Mouse (Mus musculus) CH12.LX (cell line): ENCODE data around the gene Krt81. TPM values are rescaled to one million over a fixed set of nuclear protein-coding genes. Genes with fewer than 3 reads are reported as not detected.

Experiments
- DNase-seq: peaks from one replicate; pipeline ENCODE4 v3.0.0-alpha.2; 2013; ENCODE audit errors: extremely low read depth
- H3K27ac ChIP-seq: 2 replicates; pipeline ENCODE4 v1.5.1; 2012; ENCODE audit warnings: low read depth, mild to moderate bottlenecking, control low read depth, moderate library complexity; ENCODE audit not compliant: insufficient read depth
- H3K27me3 ChIP-seq: replicated peaks from 2 replicates; pipeline ENCODE3; 2012; ENCODE audit warnings: inconsistent platforms
- H3K36me3 ChIP-seq, 2 experiments: replicated peaks in 1 of 2; 2 replicates each; pipeline versions ENCODE3 to v1.6.1; 2012; ENCODE audit warnings: inconsistent platforms in 1 of 2, low read length in 1 of 2, mild to moderate bottlenecking in 1 of 2, mixed read lengths in 1 of 2, moderate library complexity in 1 of 2; ENCODE audit not compliant: control insufficient read depth in 1 of 2, insufficient read depth in 1 of 2
- H3K4me1 ChIP-seq, 2 experiments: 2 replicates each; pipeline ENCODE4 v1.6.1; 2012; ENCODE audit warnings: inconsistent platforms in 1 of 2, moderate library complexity in 1 of 2; ENCODE audit not compliant: insufficient read depth in 2 of 2, control insufficient read depth in 1 of 2
- H3K4me2 ChIP-seq: 2 replicates; pipeline ENCODE4 v1.6.1; 2012; ENCODE audit warnings: low read depth, mild to moderate bottlenecking, control low read depth; ENCODE audit not compliant: poor library complexity, insufficient read depth, severe bottlenecking
- H3K4me3 ChIP-seq, 3 experiments: fragments of 150-350 bp in 1 of 3; sonication (generic) in 1 of 3; replicated peaks in 1 of 3; 2 replicates each; pipeline versions ENCODE3 to v1.5.1; 2011 to 2012; ENCODE audit warnings: low read depth in 2 of 3, low read length in 2 of 3, mild to moderate bottlenecking in 2 of 3, moderate library complexity in 2 of 3, control low read depth in 1 of 3, improper control_type of control experiment in 1 of 3, inconsistent platforms in 1 of 3, mixed read lengths in 1 of 3; ENCODE audit not compliant: poor library complexity in 1 of 3
- H3K79me2 ChIP-seq: replicated peaks from 2 replicates; pipeline ENCODE4 v1.6.1; 2012; ENCODE audit warnings: mild to moderate bottlenecking, moderate library complexity; ENCODE audit not compliant: control insufficient read depth, poor library complexity, insufficient read depth, severe bottlenecking; ENCODE audit errors: extremely low read depth
- H3K9ac ChIP-seq: 2 replicates; pipeline ENCODE4 v1.6.1; 2012; ENCODE audit warnings: low read depth, mild to moderate bottlenecking, control low read depth, moderate library complexity; ENCODE audit not compliant: insufficient read depth
- H3K9me3 ChIP-seq: replicated peaks from 2 replicates; pipeline ENCODE3; 2012; ENCODE audit warnings: low read length, inconsistent platforms, mixed read lengths
- BHLHE40 ChIP-seq: IDR thresholded peaks from 2 replicates; pipeline ENCODE4 v1.6.1; 2011; ENCODE audit warnings: mild to moderate bottlenecking, low read depth, low read length, improper control_type of control experiment
- CHD2 ChIP-seq: IDR thresholded peaks from 2 replicates; pipeline ENCODE4 v1.6.1; 2011; ENCODE audit warnings: low read length, improper control_type of control experiment
- CTCF ChIP-seq, 2 experiments: IDR thresholded peaks in 1 of 2; conservative IDR thresholded peaks in 1 of 2; 2 replicates each; pipeline ENCODE4 v1.5.1; 2011 to 2012; ENCODE audit warnings: low read depth in 2 of 2, low read length in 2 of 2, improper control_type of control experiment in 1 of 2, inconsistent platforms in 1 of 2, mild to moderate bottlenecking in 1 of 2, moderate library complexity in 1 of 2
- ELF1 ChIP-seq: IDR thresholded peaks from 2 replicates; pipeline ENCODE4 v1.6.1; 2014; ENCODE audit warnings: low read depth, mild to moderate bottlenecking, inconsistent platforms, low read length, improper control_type of control experiment
- EP300 ChIP-seq: IDR thresholded peaks from 2 replicates; pipeline ENCODE4 v1.6.1; 2011; ENCODE audit warnings: low read length, improper control_type of control experiment
- ETS1 ChIP-seq: conservative IDR thresholded peaks from 2 replicates; pipeline ENCODE4 v1.6.1; 2012; ENCODE audit warnings: low read depth, mild to moderate bottlenecking, inconsistent platforms, low read length, improper control_type of control experiment, moderate library complexity
- GABPA ChIP-seq: IDR thresholded peaks from 2 replicates; pipeline ENCODE4 v1.6.1; 2012; ENCODE audit warnings: low read depth, low read length, improper control_type of control experiment, inconsistent platforms; ENCODE audit not compliant: insufficient replicate concordance
- MAFK ChIP-seq: IDR thresholded peaks from 2 replicates; pipeline ENCODE4 v1.6.1; 2011; ENCODE audit warnings: low read length, improper control_type of control experiment; ENCODE audit not compliant: insufficient replicate concordance
- MAX ChIP-seq: IDR thresholded peaks from 2 replicates; pipeline ENCODE4 v1.6.1; 2011; ENCODE audit warnings: low read length, improper control_type of control experiment
- NELFE ChIP-seq: IDR thresholded peaks from 2 replicates; pipeline ENCODE4 v1.6.1; 2011; ENCODE audit warnings: low read depth, low read length, improper control_type of control experiment
- NRF1 ChIP-seq: IDR thresholded peaks from 2 replicates; pipeline ENCODE4 v1.6.1; 2014; ENCODE audit warnings: low read depth, mild to moderate bottlenecking, inconsistent platforms, low read length, improper control_type of control experiment, moderate library complexity
- RAD21 ChIP-seq: IDR thresholded peaks from 2 replicates; pipeline ENCODE4 v1.6.1; 2011; ENCODE audit warnings: low read depth, mild to moderate bottlenecking, low read length, improper control_type of control experiment, moderate library complexity
- SIN3A ChIP-seq: IDR thresholded peaks from 2 replicates; pipeline ENCODE4 v1.6.1; 2012; ENCODE audit warnings: low read length, improper control_type of control experiment, inconsistent platforms
- SMC3 ChIP-seq: IDR thresholded peaks from 2 replicates; pipeline ENCODE4 v1.6.1; 2011; ENCODE audit warnings: low read depth, low read length, improper control_type of control experiment
- TCF12 ChIP-seq: IDR thresholded peaks from 2 replicates; pipeline ENCODE4 v1.6.1; 2014; ENCODE audit warnings: low read depth, mild to moderate bottlenecking, inconsistent platforms, low read length, improper control_type of control experiment
- ZKSCAN1 ChIP-seq: IDR thresholded peaks from 2 replicates; pipeline ENCODE4 v1.6.1; 2012; ENCODE audit warnings: low read depth, inconsistent platforms, low read length, improper control_type of control experiment, borderline replicate concordance
- dilution Hi-C: fragments of 300-500 bp; cut with MboI; formaldehyde crosslinking; loops from 2 replicates; pipeline ENCODE4 v1.14.3; 2020; ENCODE audit warnings: low sequenced_read_pairs; ENCODE audit not compliant: extremely low pct_unique_long_range_greater_than_20kb, extremely low pct_ligation_motif_present
- in situ Hi-C: fragments of 300-500 bp; cut with MboI; formaldehyde crosslinking; loops from 3 replicates; pipeline ENCODE4 v1.14.3; 2019; ENCODE audit warnings: low sequenced_read_pairs, low pct_ligation_motif_present, low pct_unique_long_range_greater_than_20kb, mixed read lengths
- polyA plus RNA-seq: library from polyadenylated mRNA; unstranded; fragments of >175 nt; gene quantifications from 2 replicates; pipeline ENCODE4 v1.2.1, GENCODE M21; 2012; ENCODE audit warnings: low read depth; ENCODE audit not compliant: insufficient read length
- total RNA-seq, 2 experiments: library from RNA; depleted of rRNA; stranded (reverse); fragments of 300-350 nt in 1 of 2; fragments of >200 nt in 1 of 2; gene quantifications; 2 replicates each; pipeline ENCODE4 v1.2.3; 2012 to 2014

The Krt81 gene
- total and polyA plus RNA-seq, 3 experiments: not detected

DNA sequence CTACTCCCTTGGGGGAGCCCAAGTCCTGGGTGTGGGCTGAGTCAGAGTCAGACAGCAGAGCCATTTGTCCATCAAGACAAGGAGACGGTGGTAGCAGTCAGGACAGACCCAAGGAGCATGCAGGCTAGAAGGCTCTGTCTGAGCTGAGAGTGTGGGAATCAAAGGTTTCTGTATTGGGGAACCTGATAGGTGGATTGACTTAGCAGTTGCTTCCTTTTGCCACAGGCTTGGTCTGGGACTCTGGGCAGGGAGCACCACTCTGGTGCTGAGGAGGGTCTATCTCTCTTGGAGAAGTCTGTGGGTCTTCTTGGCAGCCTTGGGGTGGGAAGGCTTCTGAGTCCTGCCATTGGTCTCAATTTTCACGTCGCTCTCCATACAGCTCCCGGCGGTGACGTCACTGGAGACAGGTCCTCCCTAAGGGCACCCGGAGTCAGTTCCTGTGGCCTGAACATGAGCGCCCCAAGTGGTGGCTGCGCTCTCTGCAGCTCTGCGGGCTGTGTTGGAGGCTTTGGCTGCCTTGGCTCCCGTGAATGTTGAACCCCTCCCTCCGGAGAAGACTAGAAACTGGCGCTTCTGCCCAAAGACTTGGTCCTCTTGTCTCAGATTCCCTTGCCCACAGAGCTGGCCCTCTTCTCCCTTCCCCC lies 10.3 kb downstream of the Krt81 start:
- peak; percentile 73 for DNase-seq
- Histone ChIP-seq H3K27me3 (peaks cover 78% of the 10 kb centered on the region), H3K9ac (no peak overlapping the region), H3K4me1 (no peaks in the 10 kb centered on the region), H3K36me3 (no peaks in the 10 kb centered on the region), H3K4me3 (no peak overlapping the region), H3K4me2 (peak overlapping the region; percentile 44), H3K9me3 (peaks cover 17% of the 10 kb centered on the region), H3K79me2 (no peaks in the 10 kb centered on the region), H3K27ac (no peak overlapping the region)
- in situ Hi-C loops: loop anchor here (10.0 kb wide), 1 partner anchor 108 kb away; no protein-coding TSS in a partner anchor
- TF ChIP-seq RAD21 (peak; percentile 69), SMC3 (peak; percentile 51), ELF1 (peak; percentile 24; the same call in 1 of the 2 replicates), NELFE (0 out of 2 replicates have a peak, but pooled peaks have one; percentile 12), GABPA (no peak), MAFK (no peak), CTCF (conservative IDR thresholded peaks at IDR 0.05 in 1 of 2, IDR thresholded peaks at IDR 0.05 in 1 of 2; ENCODE audit: low read depth in 2 of 2, low read length in 2 of 2) (peak; percentile 73 to 84)
- TF ChIP-seq, all 38 proteins: peak for 5
- dilution Hi-C loops: no loop called here

GRCm38 (mm10) chr15:101447444-101447843 lies 16.1 kb downstream of the Krt81 start, which contains the start of gene Krt88:
TSS of gene Krt88 (plus strand) at chr15:101447744.
- TF ChIP-seq TCF12 (no peak), MAX (no peak), ZKSCAN1 (no peak), EP300 (no peak), SIN3A (no peak), CHD2 (no peak), ETS1 (no peak), NRF1 (no peak), ELF1 (no peak), BHLHE40 (no peak)
- no peak for DNase-seq
- H3K4me2 ChIP-seq: no peak within 1 kb of the TSS
- no peaks in the 10 kb centered on the region for H3K79me2 ChIP-seq
- dilution Hi-C loops: no loop called here
- in situ Hi-C loops: no loop called here
- H3K27me3 ChIP-seq: peaks cover 79% of the 10 kb centered on the region
- H3K27ac ChIP-seq: no peak within 1 kb of the TSS
- H3K4me1 ChIP-seq: no peaks in the 10 kb centered on the region
- no peaks in the 10 kb centered on the region for H3K9me3 ChIP-seq
- no peaks in the 10 kb centered on the region for H3K36me3 ChIP-seq
- no peak within 1 kb of the TSS for H3K4me3 ChIP-seq
- H3K9ac ChIP-seq: no peak within 1 kb of the TSS
